Mouse (Mus musculus) thymus, postnatal 0 days (tissue): ENCODE data around the gene Klra9. TPM values are rescaled to one million over a fixed set of nuclear protein-coding genes. Genes with fewer than 3 reads are reported as not detected.
"Not testable (repeated sequence)": the region's sequence is repeated elsewhere in the genome, so short reads cannot be mapped to it uniquely, and the experiment has no call there.

ENCODE experiments used
- DNase-seq: peaks from one replicate; pipeline ENCODE4 v3.0.0-alpha.2; 2015; ENCODE audit warnings: low spot score
- polyA plus RNA-seq: library from polyadenylated mRNA; unstranded; fragments of >200 nt; fragmentation: Nextera tagmentation; extraction: Ambion mirVana; gene quantifications from 2 replicates; pipeline ENCODE4 v1.2.1, GENCODE M21; 2015

The Klra9 gene
- not detected in 2 replicates for polyA plus RNA-seq

DNA sequence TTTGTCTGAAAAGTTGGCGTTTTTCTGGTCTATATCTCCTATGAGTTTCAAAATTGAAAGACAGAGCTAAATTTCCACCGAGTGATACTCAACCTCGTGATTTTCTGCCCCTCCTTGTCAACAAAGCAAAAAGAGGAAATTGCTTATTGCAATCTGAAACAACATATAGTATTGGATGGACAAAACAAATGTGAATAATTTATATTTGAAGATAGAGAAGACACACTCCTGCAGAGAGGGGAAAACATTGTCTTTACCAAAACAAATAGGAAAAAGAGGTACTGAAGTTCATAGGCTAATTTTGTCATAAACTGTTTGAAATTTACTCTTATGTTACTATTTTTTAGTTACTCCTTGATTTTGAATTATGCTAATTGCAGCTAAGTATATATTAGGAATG is at the start of gene Klra9:
TSS of gene Klra9 (minus strand) at position 101 of the 400 bp plus-strand sequence.
- not testable (repeated sequence) for DNase-seq

DNA sequence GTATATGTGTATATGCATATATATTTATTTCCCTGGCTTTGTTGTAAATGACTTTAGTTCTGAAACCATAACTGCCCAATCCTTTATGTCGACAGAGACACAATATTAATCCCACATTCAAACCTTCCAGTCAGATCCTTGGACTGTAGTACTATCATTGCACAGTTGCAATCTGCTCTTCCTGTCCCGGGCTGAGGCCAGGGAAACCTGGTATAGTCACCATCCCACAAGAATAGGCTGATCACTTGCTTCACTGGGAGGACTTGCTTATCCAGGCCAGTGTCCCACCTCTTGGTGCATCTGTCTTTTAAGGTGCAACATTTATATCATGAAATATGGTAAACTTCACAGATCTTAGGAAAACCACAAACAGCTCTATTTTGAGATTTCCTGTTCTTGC is 44.6 kb upstream of the Klra9 start:
- DNase-seq: no peak

DNA sequence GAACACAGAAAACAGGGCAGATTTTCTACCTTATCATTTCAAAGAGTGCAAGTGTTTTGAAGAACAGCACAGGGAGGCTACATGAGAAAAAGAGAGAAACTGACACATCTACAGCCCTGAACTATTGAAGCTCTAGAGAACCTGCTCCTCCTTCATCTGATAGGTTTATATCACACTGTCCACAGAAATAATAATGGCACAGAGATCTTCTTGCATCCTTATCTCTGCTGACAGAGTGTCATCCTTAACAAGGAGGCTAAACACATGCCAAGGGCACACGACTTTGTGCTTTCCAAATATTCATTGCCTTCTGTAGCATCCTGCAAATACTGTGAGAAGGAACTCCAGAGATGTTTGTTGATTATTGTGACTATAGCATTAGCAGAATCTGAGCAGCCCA is 43.7 kb upstream of the Klra9 start:
- no peak for DNase-seq

DNA sequence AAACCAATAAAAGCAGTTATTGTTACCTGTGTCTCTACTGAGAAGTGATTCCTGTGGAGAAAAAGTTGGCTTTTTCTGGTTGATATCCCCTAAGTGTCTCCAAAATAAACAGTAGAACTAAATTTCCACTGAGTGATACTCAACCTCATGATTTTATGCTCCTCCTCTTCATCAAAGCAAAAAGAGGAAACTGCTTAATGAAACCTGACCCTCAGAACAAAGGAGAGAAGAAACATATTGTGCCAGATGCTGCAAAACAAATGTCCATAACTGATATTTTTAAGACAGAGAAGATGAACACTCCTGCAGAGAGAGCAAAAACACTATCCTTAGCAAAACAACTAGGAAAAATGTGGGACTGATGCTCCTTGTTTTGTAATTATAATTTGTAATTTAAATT is 40.3 kb upstream of the Klra9 start, which contains the start of gene Klra7:
TSS of gene Klra7 (minus strand) at position 101 of the 400 bp plus-strand sequence.
- DNase-seq: no peak

DNA sequence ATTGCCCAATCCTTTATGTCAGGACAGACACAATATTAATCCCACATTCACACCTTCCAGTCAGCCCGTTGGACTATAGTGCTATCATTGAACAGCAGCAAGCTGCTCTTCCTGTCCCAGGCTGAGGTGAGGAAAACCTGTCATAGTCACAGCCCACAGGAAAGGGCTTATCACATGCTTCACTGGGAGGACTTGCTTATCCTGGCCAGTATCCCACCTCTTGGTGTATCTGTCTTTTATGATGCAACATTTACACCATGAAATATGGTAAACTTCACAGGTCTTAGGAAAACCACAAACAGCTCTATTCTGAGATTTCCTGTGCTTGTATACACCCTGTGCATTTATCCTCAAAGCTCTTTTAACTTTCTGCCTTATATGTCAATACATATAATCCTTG is 4.5 kb upstream of the Klra9 start:
- not testable (repeated sequence) for DNase-seq

DNA sequence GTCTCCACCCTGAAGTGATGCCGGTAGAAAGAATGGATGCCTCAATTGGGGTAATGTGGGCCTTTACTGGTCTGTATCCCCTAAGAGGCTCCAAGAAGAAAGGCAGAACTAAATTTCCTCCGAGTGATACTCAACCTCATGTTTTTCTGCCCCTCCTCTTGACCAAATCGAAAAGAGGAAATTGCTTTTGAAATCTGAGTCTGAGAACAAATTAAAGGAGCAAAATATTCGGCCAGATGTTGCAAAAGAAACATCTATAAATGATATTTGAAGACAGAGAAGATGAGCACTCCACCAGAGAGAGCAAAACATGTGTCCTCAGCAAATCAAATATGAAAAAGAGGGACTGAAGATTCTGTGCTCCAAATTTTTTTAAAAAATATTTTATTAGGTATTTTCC is 63.1 kb downstream of the Klra9 start, which contains the start of gene Klra8:
TSS of gene Klra8 (minus strand) at position 101 of the 400 bp plus-strand sequence.
- not testable (repeated sequence) for DNase-seq

Other genes starting within 250 kb of the Klra9 start
- gene Klra6, start 166.2 kb downstream of the Klra9 start, polyA plus RNA-seq: not detected in 2 replicates
- gene Klra4, start 125.8 kb downstream of the Klra9 start, polyA plus RNA-seq: not detected in 2 replicates
- not detected in 2 replicates for gene Klra8, start 63.2 kb downstream of the Klra9 start, polyA plus RNA-seq
- 0.23 TPM in 1 of 2 replicates, not detected in the other for gene Klra7, start 40.2 kb upstream of the Klra9 start, polyA plus RNA-seq
- not detected in 2 replicates for gene Klra10, start 88.8 kb upstream of the Klra9 start, polyA plus RNA-seq
- not detected in 2 replicates for gene Klra3, start 144.5 kb upstream of the Klra9 start, polyA plus RNA-seq
- gene Klra1, start 193.8 kb upstream of the Klra9 start, polyA plus RNA-seq: not detected in 2 replicates